Mouse (Mus musculus) olfactory bulb, adult 2 months (tissue): Measurements from ENCODE around the gene Rps6kl1.

Experiments used
- CTCF ChIP-seq: fragments of 200-500 bp; IDR thresholded peaks from 2 replicates; pipeline ENCODE4 v1.5.1; 2012; ENCODE audit warnings: low read depth, mild to moderate bottlenecking, low read length, moderate library complexity; ENCODE audit not compliant: insufficient read depth
- POLR2A ChIP-seq: fragments of 200-500 bp; IDR thresholded peaks from 2 replicates; pipeline ENCODE4 v1.6.1; 2012; ENCODE audit warnings: mild to moderate bottlenecking, low read depth, low read length, moderate library complexity; ENCODE audit not compliant: insufficient read depth

- TF ChIP-seq POLR2A = no peak
- TF ChIP-seq CTCF = no peak
Observed at GRCm38 (mm10) chr12:85185810-85186209, 34.7 kb upstream of the Rps6kl1 start.
